Mouse (Mus musculus) forebrain, postnatal 0 days (tissue): ENCODE measurements around the gene Tacr2. TPM values are rescaled to one million over a fixed set of nuclear protein-coding genes. Genes with fewer than 3 reads are reported as not detected.

Experiments
- ATAC-seq: fragments of 200-750 bp; cut with Nextera tagmentation; 2 replicates; pipeline ENCODE4 v1.8.0; 2017; ENCODE audit warnings: mild to moderate bottlenecking, moderate library complexity
- DNase-seq: peaks from one replicate; pipeline ENCODE4 v3.0.0-alpha.2; 2015
- H3K27ac ChIP-seq: fragments of 300-500 bp; sonication (generic); 2 replicates; pipeline ENCODE4 v1.5.1; 2014; ENCODE audit warnings: low read depth, mild to moderate bottlenecking, antibody characterized with exemption, low read length, moderate library complexity, mixed read lengths
- H3K27me3 ChIP-seq: fragments of 300-500 bp; sonication (generic); 2 replicates; pipeline ENCODE4 v1.6.1; 2014; ENCODE audit warnings: mild to moderate bottlenecking, low read length, mixed read lengths; ENCODE audit not compliant: insufficient read depth
- H3K36me3 ChIP-seq: fragments of 300-500 bp; sonication (generic); 2 replicates; pipeline ENCODE4 v1.6.1; 2014; ENCODE audit warnings: mild to moderate bottlenecking, moderate library complexity; ENCODE audit not compliant: insufficient read depth
- H3K4me1 ChIP-seq: fragments of 300-500 bp; sonication (generic); 2 replicates; pipeline ENCODE4 v1.6.1; 2014; ENCODE audit warnings: antibody characterized with exemption; ENCODE audit not compliant: insufficient read depth
- H3K4me2 ChIP-seq: fragments of 300-500 bp; sonication (generic); 2 replicates; pipeline ENCODE4 v1.6.1; 2014; ENCODE audit warnings: low read depth, mild to moderate bottlenecking, moderate library complexity
- H3K4me3 ChIP-seq: fragments of 300-500 bp; sonication (generic); 2 replicates; pipeline ENCODE4 v1.5.1; 2014; ENCODE audit warnings: low read depth, low read length, mixed read lengths
- H3K9ac ChIP-seq: fragments of 300-500 bp; sonication (generic); 2 replicates; pipeline ENCODE4 v1.6.1; 2014; ENCODE audit warnings: mild to moderate bottlenecking
- H3K9me3 ChIP-seq: fragments of 300-500 bp; sonication (generic); 2 replicates; pipeline ENCODE4 v1.6.1; 2016; ENCODE audit warnings: low read length
- CTCF ChIP-seq: sonication (generic); IDR thresholded peaks from 2 replicates; pipeline ENCODE4 v1.5.1; 2016; ENCODE audit warnings: antibody characterized with exemption, control low read depth, low read depth
- WGBS: fragments of 180-500 bp; shearing (Covaris S2); extraction: QIAGEN DNeasy Blood & Tissue Kit; methylation state at CpG from one replicate; pipeline ENCODE4 v1.1.7; 2014; 5-methylcytosine and 5-hydroxymethylcytosine counted together
- polyA plus RNA-seq: library from polyadenylated mRNA; unstranded; fragments of >200 nt; fragmentation: Nextera tagmentation; extraction: Ambion mirVana; gene quantifications from 2 replicates; pipeline ENCODE4 v1.2.1, GENCODE M21; 2015
- total RNA-seq: library from RNA; depleted of rRNA; stranded (reverse); fragments of >200 nt; gene quantifications from 2 replicates; pipeline ENCODE4 v1.2.3, GENCODE M21; 2014

Tacr2 gene
- total and polyA plus RNA-seq, 2 experiments from 2014 or later, result not detected

GRCm38 (mm10) chr10:62225839-62226238, 26.4 kb upstream of the Tacr2 start:
- TF ChIP-seq CTCF, result no peak
- DNase-seq, result no peak

GRCm38 (mm10) chr10:62228126-62228525, 24.1 kb upstream of the Tacr2 start:
- no peak overlapping the region for H3K27ac ChIP-seq
- peaks cover 5% of the 10 kb centered on the region; the same call in 1 of the 2 replicates for H3K4me1 ChIP-seq
- TF ChIP-seq CTCF, result no peak
- 60% methylated on average over 6 of the region's 6 CpGs for whole genome bisulfite sequencing
- H3K4me2 ChIP-seq, result no peak overlapping the region
- H3K9ac ChIP-seq, result no peak overlapping the region
- DNase-seq (no peak), ATAC-seq (no peak)
- H3K36me3 ChIP-seq, result no peaks in the 10 kb centered on the region
- no peaks in the 10 kb centered on the region for H3K9me3 ChIP-seq
- no peaks in the 10 kb centered on the region for H3K27me3 ChIP-seq
- no peak overlapping the region for H3K4me3 ChIP-seq

More at GRCm38 (mm10) chr10:62225839-62226238, 26.4 kb upstream of the Tacr2 start:
- H3K4me2 ChIP-seq, result no peak overlapping the region
- H3K27ac ChIP-seq, result no peak overlapping the region
- H3K4me1 ChIP-seq, result peaks cover 5% of the 10 kb centered on the region; the same call in 1 of the 2 replicates
- no peak for ATAC-seq
- no peaks in the 10 kb centered on the region for H3K27me3 ChIP-seq
- no peaks in the 10 kb centered on the region for H3K36me3 ChIP-seq
- 80% methylated on average over 7 of the region's 7 CpGs for WGBS
- H3K4me3 ChIP-seq, result no peak overlapping the region
- no peaks in the 10 kb centered on the region for H3K9me3 ChIP-seq
- no peak overlapping the region for H3K9ac ChIP-seq

DNA sequence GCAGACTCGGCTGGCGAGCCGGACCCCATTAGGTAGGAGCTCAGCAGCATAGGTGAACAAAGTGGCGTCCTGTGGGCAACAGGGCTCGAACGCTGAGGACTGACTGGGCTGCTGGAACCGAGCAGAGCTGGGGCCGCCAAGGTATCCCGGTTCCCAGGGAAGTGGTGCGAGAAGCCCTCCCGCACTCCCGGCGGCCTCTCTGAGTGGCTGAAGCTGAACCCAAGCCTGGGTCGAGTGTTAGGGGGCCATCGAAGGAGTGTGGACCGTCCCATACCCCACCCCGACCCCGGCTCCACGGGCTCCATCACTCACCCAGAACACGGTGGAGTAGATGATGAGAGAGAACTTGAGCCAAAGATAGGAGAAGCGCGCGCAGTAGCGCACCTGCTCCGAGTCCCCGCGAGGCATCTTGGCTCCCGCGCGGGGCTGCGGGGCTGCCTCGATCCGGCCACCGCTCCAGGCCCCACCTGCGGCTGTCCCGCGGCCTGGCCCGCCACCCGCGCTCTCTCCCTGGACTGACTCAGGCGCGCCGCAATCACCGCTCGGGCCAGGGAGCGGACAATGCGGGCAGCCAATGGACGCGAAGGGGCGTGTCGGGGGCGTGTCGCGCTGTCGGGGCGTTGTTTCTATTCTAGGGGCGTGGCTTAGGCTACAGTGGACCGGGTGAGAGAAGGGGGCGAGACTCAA, 21.4 kb upstream of the Tacr2 start, which contains the start of gene Tspan15:
Gene Tspan15, minus strand, starts transcription at position 544 of the 687 bp plus-strand sequence.
- H3K9me3 ChIP-seq, result no peaks in the 10 kb centered on the region
- peak within 1 kb of the TSS; percentile 97 for H3K4me2 ChIP-seq
- no peaks in the 10 kb centered on the region for H3K36me3 ChIP-seq
- H3K27me3 ChIP-seq, result no peaks in the 10 kb centered on the region
- H3K4me1 ChIP-seq, result peaks cover 5% of the 10 kb centered on the region; the same call in 1 of the 2 replicates
- H3K27ac ChIP-seq, result no peak within 1 kb of the TSS
- TF ChIP-seq CTCF, result no peak
- ATAC-seq (peak; percentile 97), DNase-seq (peak; percentile 85)
- H3K4me3 ChIP-seq, result peak within 1 kb of the TSS; percentile 70
- peak within 1 kb of the TSS; percentile 56 for H3K9ac ChIP-seq
- 1% methylated on average over 58 of the region's 59 CpGs for WGBS

DNA sequence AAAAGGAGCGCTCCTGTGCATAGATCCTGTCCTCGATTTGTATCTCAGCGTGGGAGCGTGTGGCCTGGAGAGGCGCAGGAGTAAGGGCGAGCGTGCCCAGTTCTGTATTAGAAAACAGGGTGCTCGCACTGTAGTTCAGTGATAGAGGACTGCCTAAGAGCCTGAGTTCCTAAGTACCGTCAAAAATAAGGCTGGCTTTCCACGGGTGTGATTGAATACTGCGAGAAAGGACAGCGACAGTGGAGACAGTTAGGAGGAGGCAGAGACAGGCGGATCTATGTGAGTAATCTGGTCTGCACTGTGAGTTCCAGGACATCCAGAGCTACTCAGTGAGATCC, 20.9 kb upstream of the Tacr2 start:
- Histone ChIP-seq H3K36me3 (no peaks in the 10 kb centered on the region), H3K9me3 (no peaks in the 10 kb centered on the region), H3K27me3 (no peaks in the 10 kb centered on the region), H3K9ac (peak overlapping the region; percentile 56), H3K4me2 (peak overlapping the region; percentile 97), H3K4me1 (peaks cover 5% of the 10 kb centered on the region; the same call in 1 of the 2 replicates), H3K4me3 (peak overlapping the region; percentile 70), H3K27ac (no peak overlapping the region)
- DNase-seq (no peak), ATAC-seq (peak; percentile 47; the same call in 1 of the 2 replicates)
- 3% methylated on average over 13 of the region's 13 CpGs for WGBS
- no peak for TF ChIP-seq CTCF

DNA sequence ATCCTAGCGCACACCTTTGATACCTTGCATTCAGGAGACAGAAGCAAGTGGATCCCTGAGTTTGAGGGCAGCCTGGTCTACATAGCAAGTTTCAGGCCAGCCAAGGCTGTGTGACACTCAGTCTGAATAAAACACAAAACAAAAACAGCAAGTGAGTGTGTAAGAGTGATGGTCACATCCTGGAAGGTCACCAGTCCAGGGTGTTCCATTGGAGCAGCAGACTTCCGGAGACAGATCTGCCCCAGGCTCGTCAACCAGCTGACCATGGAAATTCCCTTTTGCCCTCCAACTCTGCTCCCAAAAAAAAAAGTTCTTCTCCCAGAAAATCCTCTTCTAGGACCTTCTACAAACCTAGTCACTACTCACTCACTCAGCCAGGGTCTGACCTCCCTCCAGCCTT, 20.4 kb upstream of the Tacr2 start:
- no peak for ATAC-seq
- TF ChIP-seq CTCF, result no peak
- 85% methylated on average over 3 of the region's 3 CpGs for WGBS

GRCm38 (mm10) chr10:62236165-62236564, 16.1 kb upstream of the Tacr2 start:
- Histone ChIP-seq H3K4me3 (no peak overlapping the region), H3K27ac (no peak overlapping the region), H3K9me3 (no peaks in the 10 kb centered on the region), H3K9ac (no peak overlapping the region), H3K36me3 (no peaks in the 10 kb centered on the region), H3K4me1 (no peaks in the 10 kb centered on the region), H3K27me3 (no peaks in the 10 kb centered on the region), H3K4me2 (no peak overlapping the region)
- 93% methylated on average over 6 of the region's 6 CpGs for WGBS
- no peak for TF ChIP-seq CTCF
- no peak for DNase-seq
- no peak for ATAC-seq

More for the DNA sequence above, 20.4 kb upstream of the Tacr2 start:
- no peak for DNase-seq
- H3K9me3 ChIP-seq, result no peaks in the 10 kb centered on the region
- H3K9ac ChIP-seq, result no peak overlapping the region
- no peak overlapping the region for H3K27ac ChIP-seq
- H3K36me3 ChIP-seq, result no peaks in the 10 kb centered on the region
- 0 out of 2 replicates have a peak overlapping the region, but pooled peaks have one; percentile 97 for H3K4me2 ChIP-seq
- no peaks in the 10 kb centered on the region for H3K27me3 ChIP-seq
- no peak overlapping the region for H3K4me3 ChIP-seq
- H3K4me1 ChIP-seq, result peaks cover 5% of the 10 kb centered on the region; the same call in 1 of the 2 replicates

DNA sequence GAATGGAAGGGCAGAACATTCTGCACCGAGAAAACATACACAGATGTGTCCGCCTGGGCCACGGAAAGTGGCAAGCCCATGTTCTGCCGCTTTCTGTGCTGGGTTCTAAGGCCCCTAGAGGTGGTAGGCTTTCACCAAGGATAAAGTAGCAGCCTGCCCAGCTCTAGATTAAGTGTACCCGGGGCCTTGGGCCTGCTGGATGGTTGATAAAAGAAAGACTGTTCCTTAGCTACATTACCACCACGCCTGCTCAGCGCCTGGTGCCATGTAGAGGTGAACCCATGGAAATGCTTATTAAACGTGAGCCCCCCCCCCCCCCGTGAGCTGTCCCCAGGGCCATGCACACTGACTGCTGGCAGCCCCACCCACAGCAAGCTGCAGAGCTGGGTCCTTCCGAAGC, 15.0 kb upstream of the Tacr2 start:
- H3K4me3 ChIP-seq, result no peak overlapping the region
- ATAC-seq (no peak), DNase-seq (no peak)
- WGBS, result 87% methylated on average over 10 of the region's 10 CpGs
- H3K27ac ChIP-seq, result no peak overlapping the region
- H3K4me1 ChIP-seq, result no peaks in the 10 kb centered on the region
- H3K36me3 ChIP-seq, result no peaks in the 10 kb centered on the region
- no peak overlapping the region for H3K4me2 ChIP-seq
- no peaks in the 10 kb centered on the region for H3K9me3 ChIP-seq
- no peaks in the 10 kb centered on the region for H3K27me3 ChIP-seq
- H3K9ac ChIP-seq, result no peak overlapping the region
- TF ChIP-seq CTCF, result no peak
